Mouse (Mus musculus): ENCODE results near the gene Clic6.

GRCm38 (mm10) chr16:92552106-92552382 lies 66.5 kb downstream of the Clic6 start:
- TF ChIP-seq POLR2A (IDR thresholded peaks at IDR 0.05; ENCODE audit: insufficient read depth, low read length) = no peak
- TF ChIP-seq CTCF (IDR thresholded peaks at IDR 0.05; ENCODE audit: low read depth, low read length) = no peak
- TF ChIP-seq EP300 (IDR thresholded peaks at IDR 0.05; ENCODE audit: insufficient read depth, low read depth, low read length) = no peak

All from ES-Bruce4 (cell line).